11 mouse cellular contexts compared by ENCODE assay signal in the genomic region with DNA sequence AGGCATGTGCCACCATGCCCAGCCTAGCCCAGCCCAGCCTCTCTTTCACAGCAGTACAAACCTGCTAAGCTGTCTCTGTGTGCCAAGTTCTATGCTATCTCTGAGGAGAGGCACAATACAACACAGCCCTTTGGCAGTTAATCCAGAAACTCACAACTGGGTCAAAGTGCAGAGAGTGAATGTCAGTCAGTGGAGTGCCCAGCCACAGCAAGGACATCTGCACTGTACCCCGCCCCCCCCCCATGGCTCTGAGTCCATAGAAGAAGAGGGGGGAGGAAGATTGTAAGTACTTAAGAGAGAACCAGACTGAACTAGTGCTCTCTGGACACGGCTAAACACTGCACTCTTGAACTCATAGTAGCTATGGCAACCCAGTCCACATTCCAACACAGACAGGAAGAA. TPM values are rescaled to one million over a fixed set of nuclear protein-coding genes. Genes with fewer than 3 reads are reported as not detected.
DNase-seq lines count a peak whose midpoint lies in the region; ATAC-seq lines count a peak whose summit lies in the region.
"Had no signal": no experiment of that assay in that cellular context is flagged by ENCODE, and none has a peak within 500 bp of the region (broad histone marks: within the 10 kb centered on the region; RNA-seq: fewer than 3 reads in every experiment).

No protein-coding gene starts in this region.

- no peak overlapping the region for H3K4me2 ChIP-seq in intestine, embryonic 14.5 days (ENCODE audit: low read length)
- no peak overlapping the region for H3K4me2 ChIP-seq in liver, embryonic 13.5 days
- H3K4me2 ChIP-seq in midbrain, embryonic 14.5 days (ENCODE audit: low read length): no peak overlapping the region

- peak; percentile 64 for ATAC-seq in intestine, embryonic 14.5 days (replicated peaks; ENCODE audit: low FRiP score, low TSS enrichment, low read depth)
- ATAC-seq in liver, embryonic 13.5 days (ENCODE audit: low read depth): no peak
- ATAC-seq in midbrain, embryonic 14.5 days (ENCODE audit: low FRiP score, low TSS enrichment): no peak

- H3K4me1 ChIP-seq in intestine, embryonic 14.5 days (replicated peaks; ENCODE audit: control insufficient read depth, insufficient read depth, low read length): no peaks in the 10 kb centered on the region
- peaks cover 33% of the 10 kb centered on the region for H3K4me1 ChIP-seq in liver, embryonic 13.5 days (replicated peaks)
- no peaks in the 10 kb centered on the region for H3K4me1 ChIP-seq in midbrain, embryonic 14.5 days (ENCODE audit: control insufficient read depth, insufficient read depth, low read length)

- H3K36me3 ChIP-seq in intestine, embryonic 14.5 days (ENCODE audit: control insufficient read depth, insufficient read depth, low read length): no peaks in the 10 kb centered on the region
- H3K36me3 ChIP-seq in liver, embryonic 13.5 days: no peaks in the 10 kb centered on the region
- H3K36me3 ChIP-seq in midbrain, embryonic 14.5 days (ENCODE audit: control insufficient read depth, insufficient read depth, low read length): no peaks in the 10 kb centered on the region
- H3K36me3 ChIP-seq: midbrain, embryonic 10.5 days had no signal

- no peaks in the 10 kb centered on the region for H3K27me3 ChIP-seq in intestine, embryonic 14.5 days (replicated peaks; ENCODE audit: control insufficient read depth, insufficient read depth, low read length)
- no peaks in the 10 kb centered on the region for H3K27me3 ChIP-seq in liver, embryonic 13.5 days
- no peaks in the 10 kb centered on the region for H3K27me3 ChIP-seq in midbrain, embryonic 14.5 days (ENCODE audit: control insufficient read depth, insufficient read depth, low read length)

- DNase-seq in ES-CJ7 (ENCODE audit: low read depth, low spot score) (peak; percentile 97), WW6 (ENCODE audit: low read depth, low spot score) (peak; percentile 57)
- no peak for DNase-seq in intestine, embryonic 14.5 days (ENCODE audit: low spot score)
- DNase-seq in liver, embryonic 13.5 days: no peak
- DNase-seq in cerebellum, adult 8-10 months: no peak
- no peak for DNase-seq in neural tube, embryonic 10.5 days (ENCODE audit: extremely low spot score, low spot score)
- DNase-seq in midbrain, embryonic 14.5 days: no peak
- DNase-seq: cerebellum, postnatal 36 days; thymus, adult 18-20 months had no signal

- 22% methylated on average over 2 of the region's 2 CpGs for WGBS in intestine, embryonic 14.5 days
- 59% methylated on average over 2 of the region's 2 CpGs for WGBS in liver, embryonic 13.5 days (ENCODE audit: insufficient replicate concordance)
- 64% methylated on average over 2 of the region's 2 CpGs for WGBS in midbrain, embryonic 14.5 days

- H3K9ac ChIP-seq in intestine, embryonic 14.5 days (ENCODE audit: low read length): no peak overlapping the region
- no peak overlapping the region for H3K9ac ChIP-seq in liver, embryonic 13.5 days
- no peak overlapping the region for H3K9ac ChIP-seq in midbrain, embryonic 14.5 days (replicated peaks; ENCODE audit: low read length)

- no peak overlapping the region for H3K27ac ChIP-seq in intestine, embryonic 14.5 days (ENCODE audit: low read depth)
- H3K27ac ChIP-seq in liver, embryonic 13.5 days: peak overlapping the region; percentile 43
- H3K27ac ChIP-seq in midbrain, embryonic 14.5 days (replicated peaks; ENCODE audit: low read depth, low read length): no peak overlapping the region
- H3K27ac ChIP-seq: midbrain, embryonic 10.5 days had no signal

- H3K9me3 ChIP-seq in intestine, embryonic 14.5 days (ENCODE audit: control insufficient read depth, low read length): 0 out of 2 replicates have a peak, but pooled peaks cover 3% of the 10 kb centered on the region
- no peaks in the 10 kb centered on the region for H3K9me3 ChIP-seq in liver, embryonic 13.5 days (replicated peaks)
- H3K9me3 ChIP-seq in midbrain, embryonic 14.5 days (ENCODE audit: control insufficient read depth, low read length): no peaks in the 10 kb centered on the region
- H3K9me3 ChIP-seq: midbrain, embryonic 10.5 days had no signal

- H3K4me3 ChIP-seq in intestine, embryonic 14.5 days (ENCODE audit: low read depth, low read length): no peak overlapping the region
- no peak overlapping the region for H3K4me3 ChIP-seq in liver, embryonic 13.5 days (replicated peaks)
- H3K4me3 ChIP-seq in midbrain, embryonic 14.5 days (replicated peaks; ENCODE audit: low read depth, low read length): no peak overlapping the region
- H3K4me3 ChIP-seq: midbrain, embryonic 10.5 days had no signal

RNA-seq across cellular contexts. Expression of a gene that starts 55.3 kb away (rescaled TPM):
- polyA plus RNA-seq in intestine, embryonic 14.5 days (2014; fragmentation: Nextera tagmentation; extraction: Ambion mirVana): 0.20 TPM in 1 of 2 replicates, not detected in the other
- polyA plus RNA-seq in liver, embryonic 13.5 days (2015; fragmentation: Nextera tagmentation; extraction: Ambion mirVana): not detected in 2 replicates
- not detected in 2 replicates for polyA plus RNA-seq in midbrain, embryonic 14.5 days (2014; fragmentation: Nextera tagmentation; extraction: Ambion mirVana)
- polyA plus RNA-seq: frontal cortex, adult 2 months; midbrain, embryonic 10.5 days had no signal

RNA-seq across cellular contexts. Expression of a gene that starts 57.4 kb away (rescaled TPM):
- 140 and 162 TPM in 2 replicates for polyA plus RNA-seq in intestine, embryonic 14.5 days (2014; fragmentation: Nextera tagmentation; extraction: Ambion mirVana)
- 262 and 322 TPM in 2 replicates for polyA plus RNA-seq in liver, embryonic 13.5 days (2015; fragmentation: Nextera tagmentation; extraction: Ambion mirVana)
- polyA plus RNA-seq in midbrain, embryonic 14.5 days (2014; fragmentation: Nextera tagmentation; extraction: Ambion mirVana): 31.8 and 69.8 TPM in 2 replicates

Comparison
In these comparisons a context has a peak if more than half of its experiments do, and no peak if none do; other contexts are left out.
1. DNase-seq: peak in ES-CJ7 (single experiment) and WW6 (single experiment); none in intestine, embryonic 14.5 days (single experiment), liver, embryonic 13.5 days (single experiment), cerebellum, adult 8-10 months (single experiment), neural tube, embryonic 10.5 days (single experiment) and midbrain, embryonic 14.5 days (single experiment).